Mouse (Mus musculus): ENCODE data around the gene Naa40.

- TF ChIP-seq MYOD1 (IDR thresholded peaks at IDR 0.05; ENCODE audit: control insufficient read depth in 1 of 3, insufficient read length in 2 of 3, low read depth in 2 of 3) (no peak), MAX (IDR thresholded peaks at IDR 0.05; ENCODE audit: low read depth) (no peak), E2F4 (IDR thresholded peaks at IDR 0.05; ENCODE audit: insufficient read depth) (no peak), POLR2A (IDR thresholded peaks at IDR 0.05; ENCODE audit: insufficient read length, low read depth) (no peak), POLR2AphosphoS2 (IDR thresholded peaks at IDR 0.05; ENCODE audit: insufficient read length, low read depth) (no peak), CEBPB (IDR thresholded peaks at IDR 0.05; ENCODE audit: insufficient read depth, poor library complexity, severe bottlenecking) (no peak)
Observed at GRCm38 (mm10) chr19:7209907-7210646, 30.9 kb downstream of the Naa40 start.
